Mouse (Mus musculus): ENCODE measurements at regions not wholly inside any gene's neighbourhood (a gene's known extent, or its start where the extent isn't known, plus 50 kb on each side); places are given as distances from the start of the nearest gene placed in this dataset.

GRCm38 (mm10) chr10:42070611-42071403 lies 52.6 kb upstream of the Armc2 start:
- ATAC-seq (replicated peaks; ENCODE audit: low FRiP score, poor library complexity, severe bottlenecking), result no peak

GRCm38 (mm10) chr10:42069751-42070150 lies 51.5 kb upstream of the Armc2 start:
- ATAC-seq (replicated peaks; ENCODE audit: low FRiP score, poor library complexity, severe bottlenecking), result no peak

GRCm38 (mm10) chr10:42068497-42068896 lies 50.3 kb upstream of the Armc2 start:
- no peak for ATAC-seq (replicated peaks; ENCODE audit: low FRiP score, poor library complexity, severe bottlenecking)

All from erythroblast, adult 5-6 weeks (primary cell).